Mouse (Mus musculus) bone marrow, adult 2 months (tissue): ENCODE results near the gene Elovl3.

ENCODE experiments used
- CTCF ChIP-seq: fragments of 200-500 bp; IDR thresholded peaks from 2 replicates; pipeline ENCODE4 v1.5.1; 2011; ENCODE audit warnings: low read length, control low read depth; ENCODE audit not compliant: control insufficient read depth, insufficient read depth
- POLR2A ChIP-seq: fragments of 200-500 bp; IDR thresholded peaks from 2 replicates; pipeline ENCODE4 v1.6.1; 2011; ENCODE audit warnings: low read depth, mild to moderate bottlenecking, control low read depth, low read length, borderline replicate concordance; ENCODE audit not compliant: control insufficient read depth

DNA sequence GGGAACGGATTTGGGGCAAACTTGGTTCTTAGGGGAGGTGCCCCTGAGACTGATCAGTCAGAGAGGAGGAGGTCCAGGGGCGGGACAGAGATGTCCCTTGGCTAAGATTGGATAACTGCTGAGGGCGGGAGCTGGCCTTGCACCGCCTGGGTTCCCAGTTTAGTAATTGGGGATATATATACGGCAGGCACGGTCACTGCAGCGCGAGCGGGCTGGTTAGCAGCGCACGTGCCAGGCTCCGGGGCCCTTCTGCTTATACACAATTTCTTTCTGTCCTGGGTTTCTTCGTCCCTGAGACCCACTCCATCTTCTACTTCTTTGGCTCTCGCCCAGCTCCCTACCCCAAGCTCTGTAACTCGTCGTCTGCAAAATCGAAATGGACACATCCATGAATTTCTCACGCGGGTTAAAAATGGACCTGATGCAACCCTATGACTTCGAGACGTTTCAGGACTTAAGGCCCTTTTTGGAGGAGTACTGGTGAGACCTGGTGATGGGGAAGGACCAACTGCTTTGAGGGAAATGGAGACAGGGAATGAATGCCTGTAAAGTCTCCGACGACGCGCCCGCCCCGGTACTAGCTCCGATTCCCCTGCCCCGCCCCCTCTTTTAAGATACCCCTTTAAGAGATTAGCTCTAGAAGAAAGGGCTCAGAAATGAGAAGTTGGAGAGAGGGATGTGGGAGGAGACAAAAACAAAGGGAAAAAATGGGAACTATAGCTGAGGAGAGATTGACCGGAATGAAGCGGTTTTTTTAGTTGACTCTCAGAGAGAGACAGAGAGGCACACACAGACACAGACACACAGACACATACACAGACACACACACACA is at the start of gene Elovl3:
- TF ChIP-seq CTCF = no peak
- TF ChIP-seq POLR2A = no peak
